Mouse (Mus musculus): ENCODE results near the gene Dnah12.

GRCm38 (mm10) chr14:26667991-26668370 lies 25.1 kb upstream of the Dnah12 start:
- TF ChIP-seq CTCF (IDR thresholded peaks at IDR 0.05; ENCODE audit: low read depth, low read length) (no peak), TAL1 (conservative IDR thresholded peaks at IDR 0.05; ENCODE audit: low read depth, low read length) (no peak), GATA1 (IDR thresholded peaks at IDR 0.05; ENCODE audit: borderline replicate concordance, low read length) (no peak), POLR2AphosphoS5 (IDR thresholded peaks at IDR 0.05; ENCODE audit: insufficient replicate concordance, low read depth, low read length) (no peak), GATA2 (IDR thresholded peaks at IDR 0.05; ENCODE audit: borderline replicate concordance, low read depth, low read length) (no peak)
